Mouse (Mus musculus) spleen, adult 2 months (tissue): ENCODE data around the gene Rhou. TPM values are rescaled to one million over a fixed set of nuclear protein-coding genes. Genes with fewer than 3 reads are reported as not detected.

Experiments
- DNase-seq, 2 experiments: peaks; one replicate each; pipeline versions ENCODE4 v3.0.0 to v3.0.0-alpha.2; 2012 to 2021; ENCODE audit warnings: low spot score in 2 of 2, low read depth in 1 of 2
- H3K27ac ChIP-seq: fragments of 200-500 bp; 2 replicates; pipeline ENCODE4 v1.5.1; 2012; ENCODE audit warnings: low read length, inconsistent platforms; ENCODE audit not compliant: insufficient read depth
- H3K27me3 ChIP-seq: fragments of 200-500 bp; 2 replicates; pipeline ENCODE4 v1.6.1; 2012; ENCODE audit warnings: mild to moderate bottlenecking, moderate library complexity, low read length, inconsistent platforms; ENCODE audit not compliant: control insufficient read depth, insufficient read depth
- H3K36me3 ChIP-seq: fragments of 200-500 bp; 2 replicates; pipeline ENCODE4 v1.6.1; 2012; ENCODE audit warnings: mild to moderate bottlenecking, low read length, inconsistent platforms; ENCODE audit not compliant: control insufficient read depth, insufficient read depth
- H3K4me1 ChIP-seq: fragments of 200-500 bp; 2 replicates; pipeline ENCODE4 v1.6.1; 2011; ENCODE audit warnings: inconsistent platforms; ENCODE audit not compliant: control insufficient read depth, insufficient read depth, insufficient read length
- H3K4me3 ChIP-seq: fragments of 200-500 bp; 2 replicates; pipeline ENCODE4 v1.5.1; 2011; ENCODE audit warnings: mild to moderate bottlenecking, inconsistent platforms; ENCODE audit not compliant: insufficient read depth, insufficient read length; ENCODE audit errors: extremely low read depth
- CTCF ChIP-seq: fragments of 200-500 bp; IDR thresholded peaks from 2 replicates; pipeline ENCODE4 v1.5.1; 2011; ENCODE audit warnings: mild to moderate bottlenecking, inconsistent platforms; ENCODE audit not compliant: insufficient read depth, insufficient read length, insufficient replicate concordance; ENCODE audit errors: extremely low read depth
- POLR2A ChIP-seq: fragments of 200-500 bp; IDR thresholded peaks from 2 replicates; pipeline ENCODE4 v1.6.1; 2011; ENCODE audit warnings: low read depth, low read length, inconsistent platforms
- WGBS: fragments of 180-500 bp; shearing (Covaris S2); methylation state at CpG from one replicate; pipeline ENCODE4 v1.1.7; 2018; 5-methylcytosine and 5-hydroxymethylcytosine counted together
- polyA plus RNA-seq: library from polyadenylated mRNA; depleted of rRNA; stranded (reverse); fragments of >200 nt; gene quantifications from 2 replicates; pipeline ENCODE4 v1.2.3, GENCODE M21; 2012

The Rhou gene
- polyA plus RNA-seq, 1 experiment, result 1.2 TPM

DNA sequence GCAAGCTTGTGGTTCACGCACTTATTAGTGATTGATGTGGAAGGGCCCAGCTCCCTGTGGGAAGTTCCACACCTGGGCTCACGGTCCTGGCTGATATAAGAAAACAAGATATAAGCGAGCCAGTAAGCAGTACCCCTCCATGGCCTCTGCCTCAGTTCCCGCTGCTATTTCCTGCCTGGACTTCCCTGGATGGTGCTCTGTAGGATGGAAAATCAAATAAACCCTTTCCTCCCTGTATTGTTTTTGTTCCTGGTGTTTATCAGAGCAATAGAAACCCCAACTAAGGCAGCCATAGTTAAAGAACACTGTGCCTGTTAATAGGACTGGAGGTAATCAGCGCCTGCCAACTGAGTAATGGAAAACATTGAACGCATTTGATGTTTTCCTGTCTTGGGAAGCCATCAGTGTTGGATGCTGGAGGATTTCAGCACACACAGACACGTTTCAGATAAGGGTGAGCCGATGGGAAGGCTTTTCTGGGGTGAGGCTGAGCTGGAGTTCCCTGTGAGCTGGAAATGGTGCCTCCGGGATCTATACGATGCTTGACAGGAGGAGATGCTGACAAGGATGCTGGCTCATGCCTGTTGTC is 5.8 kb downstream of the Rhou start:
- H3K27me3 ChIP-seq, result peaks cover 4% of the 10 kb centered on the region; the same call in 1 of the 2 replicates

GRCm38 (mm10) chr8:123661515-123661914 is 7.8 kb downstream of the Rhou start:
- no peak for DNase-seq
- no peaks in the 10 kb centered on the region for H3K4me1 ChIP-seq
- WGBS, result 85% methylated on average over 11 of the region's 11 CpGs
- H3K4me3 ChIP-seq, result no peak overlapping the region
- H3K36me3 ChIP-seq, result no peaks in the 10 kb centered on the region
- no peak overlapping the region for H3K27ac ChIP-seq
- H3K27me3 ChIP-seq, result no peaks in the 10 kb centered on the region
- no peak for TF ChIP-seq CTCF
- TF ChIP-seq POLR2A, result no peak

More for the DNA sequence above, 5.8 kb downstream of the Rhou start:
- no peak for DNase-seq
- H3K4me1 ChIP-seq, result no peaks in the 10 kb centered on the region
- H3K36me3 ChIP-seq, result no peaks in the 10 kb centered on the region
- TF ChIP-seq POLR2A, result no peak
- TF ChIP-seq CTCF, result no peak
- H3K4me3 ChIP-seq, result no peak overlapping the region
- WGBS, result 81% methylated on average over 10 of the region's 10 CpGs
- no peak overlapping the region for H3K27ac ChIP-seq

- H3K27ac ChIP-seq, result no peak overlapping the region
- no peak for DNase-seq
- H3K27me3 ChIP-seq, result no peaks in the 10 kb centered on the region
- no peaks in the 10 kb centered on the region for H3K36me3 ChIP-seq
- H3K4me1 ChIP-seq, result no peaks in the 10 kb centered on the region
- WGBS, result 74% methylated on average over 6 of the region's 6 CpGs
- H3K4me3 ChIP-seq, result no peak overlapping the region
- TF ChIP-seq POLR2A (no peak), CTCF (no peak)
Observed at GRCm38 (mm10) chr8:123665580-123665979, 11.9 kb downstream of the Rhou start.

- no peak for DNase-seq
- H3K27ac ChIP-seq, result no peak overlapping the region
- H3K36me3 ChIP-seq, result no peaks in the 10 kb centered on the region
- 90% methylated on average over 1 of the region's 1 CpGs for WGBS
- H3K4me1 ChIP-seq, result no peaks in the 10 kb centered on the region
- TF ChIP-seq POLR2A (no peak), CTCF (no peak)
- H3K4me3 ChIP-seq, result no peak overlapping the region
- no peaks in the 10 kb centered on the region for H3K27me3 ChIP-seq
Observed at GRCm38 (mm10) chr8:123666832-123667231, 13.1 kb downstream of the Rhou start.

DNA sequence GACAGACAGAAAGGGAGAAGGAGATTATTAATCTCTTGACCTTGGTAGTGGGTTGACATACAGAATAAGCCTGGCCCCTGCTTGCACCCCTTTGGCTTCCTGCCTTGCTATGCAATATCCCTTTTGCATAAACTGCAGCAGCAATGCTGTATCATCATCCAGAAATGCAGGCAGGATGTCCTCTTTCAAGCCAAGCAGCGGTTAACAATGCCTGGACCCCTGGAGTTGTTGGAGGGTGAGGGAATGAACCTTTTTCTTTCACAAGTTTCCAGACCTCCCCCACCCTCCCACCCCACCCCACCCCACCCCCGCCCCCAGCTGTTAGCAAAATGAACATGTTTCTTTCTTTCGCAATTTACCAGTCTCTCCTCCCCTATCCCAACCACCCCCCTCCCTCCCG is 15.0 kb downstream of the Rhou start:
- Histone ChIP-seq H3K27ac (no peak overlapping the region), H3K4me3 (no peak overlapping the region), H3K36me3 (no peaks in the 10 kb centered on the region), H3K4me1 (no peaks in the 10 kb centered on the region), H3K27me3 (no peaks in the 10 kb centered on the region)
- TF ChIP-seq CTCF, result no peak
- DNase-seq, result no peak
- WGBS, result 22% methylated on average over 4 of the region's 4 CpGs

GRCm38 (mm10) chr8:123670766-123671165 is 17.0 kb downstream of the Rhou start:
- Histone ChIP-seq H3K36me3 (no peaks in the 10 kb centered on the region), H3K4me1 (no peaks in the 10 kb centered on the region), H3K4me3 (no peak overlapping the region), H3K27ac (no peak overlapping the region), H3K27me3 (no peaks in the 10 kb centered on the region)
- TF ChIP-seq POLR2A (no peak), CTCF (no peak)
- WGBS, result 57% methylated on average over 7 of the region's 7 CpGs
- DNase-seq, result no peak

DNA sequence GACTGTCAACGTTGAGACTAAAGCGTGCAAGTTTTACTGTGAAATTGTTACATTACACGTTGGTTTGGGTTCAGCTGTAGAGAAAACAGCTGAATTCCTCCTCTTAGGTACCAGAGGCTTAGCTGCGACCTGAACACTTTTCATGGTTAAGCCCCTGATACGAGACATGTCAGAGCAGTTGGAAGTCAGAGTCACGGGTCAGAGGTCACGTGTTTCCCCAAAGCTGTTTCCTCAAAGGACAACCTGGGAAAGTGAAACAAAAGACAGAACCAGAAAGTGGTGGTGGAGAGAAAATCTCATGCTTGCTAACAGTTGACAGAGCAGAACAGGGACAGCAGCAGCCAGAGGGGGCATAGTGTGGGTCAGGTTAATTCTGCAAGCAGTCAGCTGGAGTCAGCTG is 17.7 kb downstream of the Rhou start:
- WGBS, result 61% methylated on average over 7 of the region's 7 CpGs
- no peaks in the 10 kb centered on the region for H3K27me3 ChIP-seq
- H3K4me1 ChIP-seq, result no peaks in the 10 kb centered on the region
- no peak for DNase-seq
- H3K4me3 ChIP-seq, result no peak overlapping the region
- TF ChIP-seq CTCF (no peak), POLR2A (no peak)
- H3K36me3 ChIP-seq, result no peaks in the 10 kb centered on the region
- H3K27ac ChIP-seq, result no peak overlapping the region
